Mouse (Mus musculus) MEL-GATA-1-ER (cell line): ENCODE results near the gene 2310033P09Rik.

ENCODE experiments used
- DNase-seq: peaks from one replicate; pipeline ENCODE4 v3.0.0-alpha.2; 2012; ENCODE audit warnings: low read depth; ENCODE audit errors: extremely low read depth

2310033P09Rik gene

DNA sequence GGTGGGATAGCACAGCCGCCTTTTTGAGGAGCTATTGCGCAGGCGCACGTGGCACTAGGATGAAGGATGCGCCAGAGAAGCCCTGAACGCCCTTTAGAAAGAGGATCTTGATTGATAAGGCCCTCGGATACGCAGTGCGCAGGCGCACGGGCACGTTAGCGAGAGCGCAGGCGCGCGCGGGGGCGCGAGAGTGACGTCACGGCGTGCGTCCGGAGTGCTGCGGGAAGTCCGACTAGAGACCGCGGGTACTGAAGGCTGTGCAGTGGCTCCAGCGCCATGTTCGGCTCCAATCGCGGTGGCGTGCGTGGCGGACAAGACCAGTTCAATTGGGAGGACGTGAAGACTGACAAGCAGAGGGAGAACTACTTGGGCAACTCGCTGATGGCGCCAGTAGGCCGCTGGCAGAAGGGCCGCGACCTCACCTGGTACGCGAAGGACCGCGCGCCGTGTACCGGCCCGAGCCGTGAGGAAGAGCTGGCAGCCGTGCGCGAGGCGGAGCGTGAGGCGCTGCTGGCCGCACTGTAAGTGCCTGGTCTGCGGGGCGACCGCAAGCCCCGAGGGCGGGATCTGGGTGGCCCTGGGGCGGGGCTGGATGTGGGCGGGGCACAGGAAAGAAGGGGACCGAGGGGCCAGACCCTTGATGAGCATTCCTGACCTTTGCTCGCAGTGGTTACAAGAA is at the start of gene 2310033P09Rik:
2310033P09Rik (plus strand) TSS at position 169 of the 679 bp plus-strand sequence.
- DNase-seq, result peak; percentile 87

DNA sequence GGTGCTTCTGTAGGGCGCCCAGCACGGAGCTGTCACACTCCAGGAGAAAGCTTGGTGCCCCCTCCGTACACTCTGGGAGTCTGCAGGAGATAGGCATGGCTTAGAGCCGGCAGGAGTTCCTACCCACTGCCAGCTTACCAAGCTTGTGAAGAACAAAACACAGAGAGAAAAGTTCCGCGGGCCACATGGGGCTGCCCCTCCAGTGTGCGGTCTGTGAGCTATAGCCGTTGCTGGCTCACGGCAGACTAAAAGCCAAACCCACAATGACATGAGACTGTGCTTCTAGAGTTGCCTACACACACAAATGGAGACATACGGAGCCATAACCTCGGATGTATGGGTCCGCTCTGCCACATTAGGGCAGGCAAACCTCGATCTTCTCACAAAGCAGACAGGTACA is 49.0 kb upstream of the 2310033P09Rik start:
- no peak for DNase-seq

DNA sequence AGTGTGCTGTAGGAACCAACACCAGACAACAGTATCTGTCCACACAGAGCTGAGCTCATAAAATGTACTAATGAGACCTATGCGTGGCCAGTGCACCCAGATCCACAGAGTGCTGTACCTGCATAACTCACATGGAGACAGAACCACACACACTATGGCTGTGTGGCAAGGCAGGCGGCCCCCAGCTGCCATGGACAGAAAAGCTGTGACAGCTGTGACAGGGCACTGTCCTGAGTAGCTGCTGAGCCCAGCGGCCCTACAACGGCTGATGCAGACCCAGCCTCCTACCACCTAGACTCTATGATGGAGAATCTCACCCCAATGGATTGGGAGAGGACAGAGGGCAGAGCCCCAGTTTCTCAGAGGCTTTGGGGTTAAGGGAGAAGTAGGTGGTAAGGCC is 48.6 kb upstream of the 2310033P09Rik start:
- DNase-seq, result no peak

DNA sequence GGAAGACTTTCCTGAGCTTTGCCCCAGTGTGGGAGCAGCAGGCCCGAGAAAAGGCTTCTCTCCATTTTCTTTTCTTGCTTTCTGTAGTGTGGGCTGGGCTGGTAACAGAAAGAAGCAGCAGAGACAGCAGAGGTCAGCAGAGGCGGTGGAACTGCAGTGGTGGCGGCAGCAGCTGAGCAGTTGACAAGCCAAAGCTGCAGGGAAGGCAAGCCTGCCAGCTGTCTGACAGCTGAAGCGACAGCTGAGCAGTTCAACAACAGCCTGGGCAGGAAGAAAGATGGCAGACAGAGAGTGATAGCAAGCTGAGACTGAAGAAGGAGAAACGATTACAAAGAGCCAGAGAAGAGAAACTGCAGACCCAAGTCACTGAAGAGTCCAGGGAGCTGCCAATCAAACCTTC is 46.7 kb upstream of the 2310033P09Rik start:
- DNase-seq, result no peak

DNA sequence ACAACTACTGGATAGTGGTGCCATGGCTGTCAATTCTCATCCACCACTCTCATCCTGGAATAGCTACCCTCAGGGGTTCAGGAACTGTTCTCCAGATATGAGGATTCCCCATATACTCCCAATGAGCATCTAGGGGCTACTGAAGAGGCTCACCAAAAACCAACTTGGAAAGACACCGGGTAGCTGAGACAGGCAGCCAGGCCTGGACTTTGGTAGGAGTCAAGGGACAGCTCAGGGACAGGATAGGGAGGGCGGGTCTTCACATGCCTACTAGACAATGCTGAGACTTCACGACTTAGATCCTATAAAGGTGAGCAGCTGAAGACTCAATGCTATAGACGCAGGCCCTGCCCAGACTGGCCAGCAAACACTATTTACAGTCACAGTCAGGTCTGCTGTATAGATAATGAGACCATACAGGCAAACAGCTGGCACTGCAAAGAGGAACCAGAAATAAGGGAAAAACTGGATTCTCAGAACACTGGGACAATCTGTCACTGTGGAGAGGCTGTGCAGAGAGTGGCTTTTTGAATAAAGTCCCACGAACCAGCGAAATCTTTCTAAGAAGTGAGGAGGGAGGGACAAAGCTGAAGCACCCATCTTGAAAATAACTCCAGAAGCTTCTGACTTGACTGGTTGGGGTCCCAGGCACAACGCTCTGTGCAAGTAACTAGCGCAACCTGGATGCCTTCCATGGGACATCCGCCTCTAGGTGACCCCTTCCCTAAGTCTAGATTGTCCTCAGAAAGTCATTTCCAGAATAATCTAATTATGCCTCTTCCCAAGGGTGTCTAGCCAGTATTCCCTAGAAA is 45.5 kb upstream of the 2310033P09Rik start:
- DNase-seq, result peak; percentile 33

DNA sequence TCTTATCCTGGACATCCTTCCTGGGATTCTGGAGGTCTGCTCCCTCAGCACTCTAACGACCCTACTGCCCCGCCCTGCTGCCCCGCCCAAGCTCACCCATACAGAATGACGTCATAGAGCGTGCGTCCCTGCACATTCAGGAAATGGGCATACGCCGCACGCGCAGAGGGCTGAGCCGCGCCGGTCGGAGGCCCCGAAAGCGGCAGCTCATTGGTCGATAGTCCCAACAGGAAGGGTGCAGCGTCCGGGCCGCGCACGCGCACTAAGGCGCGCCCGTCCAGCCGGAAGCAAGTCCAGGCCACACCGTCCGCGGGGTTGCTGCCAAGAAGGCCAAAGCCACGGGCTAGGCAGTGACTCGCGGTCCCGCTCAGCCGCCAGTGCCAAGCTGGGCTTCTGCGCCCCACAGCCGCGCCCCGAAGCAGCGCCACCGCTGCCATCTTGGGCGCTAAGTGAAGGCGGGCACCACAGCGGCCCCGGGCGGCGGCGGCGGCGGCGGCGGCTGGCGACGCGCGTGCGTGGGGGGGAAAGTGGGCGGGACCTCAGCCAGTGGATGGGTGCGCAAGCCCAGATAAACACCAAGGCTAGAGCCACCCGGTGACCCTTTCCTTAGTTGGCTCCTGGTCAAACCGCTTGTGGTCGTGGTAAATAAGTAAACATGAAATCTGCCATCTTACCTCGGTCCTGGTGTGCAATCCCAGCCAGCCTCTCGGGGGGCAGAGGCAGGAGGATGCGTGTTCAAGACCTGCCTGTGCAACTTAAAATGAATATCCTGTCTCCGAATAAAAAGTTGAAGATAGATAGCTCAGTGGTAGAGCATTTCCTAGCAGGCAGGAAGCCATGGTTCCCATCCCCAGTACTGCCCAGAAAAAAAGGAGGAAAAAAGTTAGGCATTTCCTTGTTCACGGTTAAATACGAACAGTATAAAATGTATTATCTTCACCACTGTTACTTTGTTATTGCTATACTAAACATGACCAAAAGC is 44.6 kb upstream of the 2310033P09Rik start, which contains the start of gene Iba57:
Iba57 (minus strand) TSS at position 485 of the 982 bp plus-strand sequence.
- DNase-seq, result peak; percentile 95

DNA sequence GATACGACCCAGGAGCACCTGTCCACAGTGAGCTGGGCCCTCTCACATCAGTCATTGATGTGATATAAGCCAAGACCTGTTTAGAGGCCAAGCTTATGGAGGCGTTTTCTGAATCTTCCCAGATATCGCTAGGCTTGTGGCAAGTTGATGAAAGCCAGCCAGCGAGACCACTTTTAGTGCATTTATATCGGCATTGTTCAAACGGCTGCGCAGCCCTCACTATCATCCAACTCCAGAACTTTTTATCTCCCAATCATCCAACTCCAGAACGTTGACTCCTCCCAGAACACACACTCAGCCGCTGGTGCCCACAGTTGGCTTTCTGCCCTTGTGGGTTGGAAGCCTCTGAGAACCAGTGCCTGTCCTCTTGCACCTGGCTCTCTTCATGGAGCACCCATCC is 43.7 kb upstream of the 2310033P09Rik start:
- DNase-seq, result peak; percentile 92

DNA sequence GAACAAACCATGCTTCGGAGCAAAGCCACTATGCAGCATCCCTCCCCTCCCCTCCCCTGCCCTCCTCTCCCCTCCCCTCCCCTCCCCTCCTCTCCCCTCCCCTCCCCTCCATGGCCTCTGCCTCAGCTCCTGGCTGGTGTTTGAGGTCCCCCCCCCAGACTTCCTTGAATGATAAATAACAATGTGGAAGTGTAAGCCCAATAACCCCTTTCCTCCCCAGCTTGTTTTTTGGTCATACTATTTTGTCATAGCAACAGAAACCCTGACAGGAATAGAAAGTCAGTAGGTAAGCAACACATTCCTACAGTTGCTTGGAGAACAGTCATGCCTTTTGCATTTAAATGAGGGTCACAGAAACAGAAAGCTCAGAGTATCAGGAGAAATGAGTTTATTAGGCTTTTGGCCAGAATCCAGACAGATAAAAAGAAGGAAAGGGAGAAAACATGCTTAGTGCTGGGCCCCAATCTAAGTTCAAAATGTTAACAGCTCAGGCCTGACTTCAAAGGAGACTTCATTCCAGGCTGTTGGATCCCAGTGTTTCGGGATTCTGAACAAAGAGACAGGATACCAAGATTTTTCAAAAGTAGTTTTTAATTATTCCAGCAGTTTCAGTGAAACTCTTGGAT is 42.4 kb upstream of the 2310033P09Rik start:
- DNase-seq, result peak; percentile 47

DNA sequence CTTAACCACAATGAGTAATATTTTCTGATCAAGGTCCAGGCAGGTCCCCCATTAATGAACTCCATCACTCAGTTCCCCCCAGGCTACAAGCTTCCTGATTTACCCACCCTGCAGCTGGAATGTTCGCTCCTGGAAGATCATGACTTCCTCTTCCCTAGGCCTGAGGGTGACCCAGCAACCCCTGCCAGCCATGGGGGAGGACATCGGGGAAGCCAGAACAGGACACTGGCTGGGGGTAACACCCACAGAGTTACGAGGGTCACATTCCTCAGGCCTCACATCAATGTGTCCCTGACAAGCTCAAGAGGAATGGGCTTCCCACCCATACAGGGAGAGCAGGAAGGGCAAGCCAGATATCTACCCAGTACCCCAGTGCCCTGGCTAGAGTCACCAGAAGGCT is 38.3 kb upstream of the 2310033P09Rik start:
- no peak for DNase-seq

DNA sequence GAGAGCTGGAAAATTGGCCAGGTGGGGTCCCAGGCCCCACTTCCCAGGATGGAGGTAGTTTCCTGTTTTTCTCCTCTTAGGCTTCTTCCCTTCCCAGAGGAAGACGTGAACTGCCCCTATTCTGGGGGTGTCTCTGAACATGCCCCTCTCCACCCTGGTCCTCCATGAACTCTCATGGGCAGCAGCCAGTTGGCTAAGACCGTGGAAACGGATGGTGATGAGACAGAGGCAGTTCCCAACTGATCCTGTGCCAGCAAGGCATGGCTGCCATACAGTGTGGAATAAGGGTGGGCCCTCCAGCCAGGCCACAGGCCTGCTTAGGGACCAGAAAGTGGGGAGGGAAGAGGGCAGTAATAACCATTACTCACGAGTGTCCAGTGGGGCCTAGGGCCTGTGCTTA is 37.6 kb upstream of the 2310033P09Rik start:
- DNase-seq, result no peak

DNA sequence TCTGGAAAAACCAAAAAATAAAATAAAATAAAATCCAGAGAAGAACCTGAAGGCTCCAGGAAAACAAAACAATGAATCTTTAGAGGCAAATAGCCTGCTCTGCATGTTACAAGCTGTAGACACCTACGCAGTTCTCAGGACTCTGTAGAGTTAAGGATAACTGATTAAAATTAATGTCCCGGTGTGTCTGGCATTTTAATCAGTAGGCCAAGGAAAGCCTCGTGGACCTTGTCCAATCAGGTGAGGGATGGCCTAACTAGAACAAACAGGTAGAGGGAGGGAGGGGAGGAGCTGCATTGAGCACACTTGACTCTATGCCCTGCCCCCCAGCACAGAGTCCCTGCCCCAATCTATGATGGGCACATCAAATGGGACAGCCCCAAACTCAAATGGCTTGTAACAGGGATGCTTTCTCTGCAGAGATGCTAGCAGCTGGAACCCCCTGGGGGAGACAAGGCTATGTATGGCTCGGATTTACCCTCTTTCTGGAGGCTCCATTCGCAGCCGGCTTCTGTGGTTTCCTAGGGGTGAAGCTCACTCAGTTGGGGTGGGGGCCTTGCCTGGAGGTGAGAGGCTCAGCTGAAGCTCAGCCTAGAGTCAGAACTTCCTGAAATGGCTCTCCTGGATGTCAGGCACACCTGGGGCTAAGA is 33.8 kb upstream of the 2310033P09Rik start:
- no peak for DNase-seq

DNA sequence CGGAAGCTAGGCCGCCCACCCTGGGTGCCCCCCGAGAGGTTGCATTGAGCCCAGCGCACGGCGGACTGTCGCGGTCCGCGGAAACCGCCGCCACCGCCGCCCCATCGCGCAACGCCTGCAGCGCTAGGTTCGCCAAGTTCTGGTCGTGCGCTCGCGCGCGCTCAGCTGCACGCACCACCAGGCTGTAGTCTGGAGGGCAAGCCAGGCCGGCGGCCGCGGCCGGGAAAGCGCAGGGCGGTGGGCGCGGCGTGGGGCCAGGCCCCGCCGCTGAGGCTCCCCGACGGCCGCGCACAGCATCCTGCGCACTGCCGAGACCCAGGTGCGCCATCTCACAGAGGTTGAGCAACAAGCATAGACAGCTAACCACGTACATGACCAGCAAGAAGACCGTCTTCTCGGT is 31.6 kb upstream of the 2310033P09Rik start:
- DNase-seq, result no peak

DNA sequence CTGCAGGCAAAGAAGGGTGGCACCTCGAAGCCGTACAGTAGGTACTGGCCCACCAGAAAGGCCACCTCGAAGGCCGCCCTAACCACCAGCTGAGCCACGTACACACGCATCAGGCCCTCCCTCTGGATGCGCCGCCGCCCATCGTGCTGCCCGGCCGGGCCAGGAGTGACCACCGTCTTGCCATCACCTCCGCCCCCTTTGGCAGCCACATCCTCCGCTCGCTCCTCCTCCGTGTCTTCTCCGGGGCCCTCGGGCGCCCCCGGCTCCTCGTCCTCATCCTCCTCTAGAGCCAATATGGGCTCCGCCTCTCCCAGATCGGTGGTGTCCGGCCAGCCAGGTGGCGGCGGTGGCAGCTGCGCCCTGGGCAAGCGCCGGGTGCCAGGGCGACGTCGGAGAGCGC is 31.2 kb upstream of the 2310033P09Rik start:
- no peak for DNase-seq

DNA sequence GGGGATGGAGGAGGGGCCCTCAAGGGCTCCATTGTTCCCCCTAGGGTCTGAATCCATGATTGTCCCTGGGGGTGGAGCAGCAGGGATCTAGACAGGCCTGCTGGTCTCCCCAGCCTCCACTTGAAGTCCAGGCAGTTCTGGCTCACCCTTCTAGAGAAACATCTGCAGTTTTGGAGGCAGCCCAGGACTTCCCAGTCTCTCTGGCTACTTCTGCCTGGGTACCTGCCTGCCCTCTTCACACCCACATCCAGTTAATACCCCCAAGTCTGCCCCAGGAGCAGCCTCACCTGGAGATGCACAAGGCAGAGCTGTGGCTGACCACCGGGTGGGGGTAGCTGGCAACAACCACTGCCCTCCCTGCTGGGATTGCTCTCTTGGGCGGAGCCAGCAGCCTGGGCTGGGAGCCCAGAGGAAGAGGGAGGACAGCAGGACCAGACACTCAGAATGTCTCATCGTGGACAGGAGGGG is 25.2 kb upstream of the 2310033P09Rik start, which contains the start of gene Gjc2:
Gjc2 (minus strand) TSS at position 350 of the 468 bp plus-strand sequence.
- no peak for DNase-seq

DNA sequence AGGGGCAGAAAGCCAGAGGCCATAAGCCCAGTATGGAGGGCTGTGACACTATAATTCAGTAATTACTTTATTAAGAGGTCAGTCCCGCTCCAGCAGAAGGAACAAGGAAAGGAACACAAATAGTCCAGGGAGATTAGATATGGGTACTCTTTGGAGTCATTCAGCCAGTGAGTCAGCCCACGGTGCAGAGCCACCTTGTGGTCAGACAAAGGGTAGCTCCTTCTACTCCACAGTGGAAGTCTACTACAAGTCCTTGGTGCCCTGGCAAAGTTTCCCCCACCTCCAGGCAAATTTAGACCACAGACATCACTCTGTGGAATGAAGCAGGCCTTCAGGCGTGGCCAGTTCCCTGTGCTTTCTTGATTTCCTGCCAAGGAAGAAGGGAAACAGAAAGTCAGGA is 24.3 kb upstream of the 2310033P09Rik start:
- DNase-seq, result peak; percentile 33

DNA sequence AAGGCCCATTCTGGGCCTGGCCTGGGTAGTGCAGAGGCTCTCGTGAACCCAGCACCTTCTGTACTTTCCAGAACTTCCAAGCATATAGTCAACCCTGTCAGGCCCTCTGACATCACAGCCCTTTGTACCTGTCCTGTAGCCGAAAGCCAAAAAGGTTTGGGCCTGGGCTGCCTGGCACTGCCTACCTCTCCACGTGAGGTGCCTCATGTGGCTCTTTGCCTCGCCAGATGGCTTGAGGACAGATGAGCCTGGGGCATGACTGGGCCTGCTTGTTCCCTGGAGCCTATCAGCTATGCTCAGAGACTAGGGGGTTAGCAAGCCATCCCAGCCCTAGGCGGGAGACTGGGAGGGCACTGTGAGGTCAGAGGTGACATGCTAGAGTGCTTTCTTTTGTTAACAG is 22.6 kb upstream of the 2310033P09Rik start:
- no peak for DNase-seq

DNA sequence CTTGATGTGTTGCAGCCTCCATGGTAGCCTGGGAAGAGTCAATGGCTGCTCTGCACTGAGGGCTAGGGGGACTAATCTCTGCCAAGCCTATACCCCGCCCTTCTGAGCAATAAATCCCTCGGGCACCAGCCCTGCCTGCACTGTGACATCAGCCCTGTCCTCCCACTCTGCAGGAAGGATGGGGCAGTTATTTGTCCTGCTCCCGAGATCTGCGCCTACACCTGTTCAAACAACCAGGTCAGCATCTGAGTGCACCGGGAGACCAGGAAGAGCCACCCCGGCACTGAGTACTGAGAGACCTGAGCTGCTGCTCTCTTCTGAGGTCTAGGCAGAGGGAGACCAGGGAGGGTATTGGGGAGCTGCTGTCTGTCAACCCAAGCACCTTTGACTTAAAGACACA is 20.4 kb upstream of the 2310033P09Rik start:
- no peak for DNase-seq

DNA sequence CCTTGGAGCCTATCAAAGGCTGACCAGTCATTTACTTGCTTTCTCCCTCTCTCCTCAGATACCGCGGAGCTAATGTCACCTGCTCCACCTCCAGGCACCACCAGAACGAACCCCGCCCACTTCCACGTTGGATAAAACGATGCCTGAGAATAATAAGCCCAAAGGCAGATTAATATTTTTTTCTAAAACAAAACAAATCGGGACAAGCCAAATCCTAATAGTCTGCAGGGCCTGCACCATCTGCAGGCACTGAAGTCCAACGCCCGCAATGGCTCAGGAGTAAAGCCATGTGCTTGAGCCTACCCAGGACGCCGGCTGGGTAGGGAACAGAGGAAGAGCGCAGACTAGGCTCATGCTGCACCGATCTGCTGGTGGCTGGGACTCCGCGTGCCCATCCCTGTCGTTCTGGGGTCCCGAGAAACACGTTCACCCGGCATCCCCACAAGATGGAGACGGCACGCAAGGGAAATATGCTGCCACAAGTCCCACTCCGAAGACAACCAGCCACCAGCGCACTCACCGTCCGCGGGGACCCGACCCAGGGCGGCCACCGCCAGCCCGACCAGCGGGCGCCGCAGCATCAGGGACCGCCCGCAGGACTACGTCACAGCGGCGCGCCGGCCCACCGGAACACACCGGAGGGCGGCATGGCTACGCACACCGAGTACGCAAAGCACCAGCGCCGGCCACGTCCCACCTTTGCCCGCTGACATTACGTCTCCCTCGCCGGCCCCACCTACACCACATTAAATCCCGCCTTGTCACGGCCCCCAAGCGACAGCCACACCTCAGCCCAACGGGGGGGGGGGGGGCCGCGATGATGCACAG is 16.7 kb upstream of the 2310033P09Rik start:
- peak; percentile 80 for DNase-seq

DNA sequence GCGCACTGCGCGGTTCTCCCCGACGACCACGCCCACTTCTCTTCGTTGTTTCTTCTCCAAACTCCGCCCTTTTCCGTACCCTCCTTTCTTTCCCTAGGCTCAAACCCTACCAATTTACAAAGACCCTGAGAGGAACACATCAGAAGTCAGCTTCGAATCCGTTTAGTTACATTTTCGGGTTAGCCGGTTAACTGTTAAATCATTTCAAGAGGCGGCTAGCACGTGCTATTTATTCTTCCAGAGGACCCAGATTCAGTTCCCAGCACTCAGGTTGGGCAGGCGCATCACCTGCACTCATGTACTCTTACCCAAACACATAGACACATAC is 16.1 kb upstream of the 2310033P09Rik start, which contains the start of gene Guk1:
Guk1 (minus strand) TSS at position 154 of the 328 bp plus-strand sequence.
- DNase-seq, result no peak
